Comparison of ENCODE assay signal across 14 mouse cellular contexts in the genomic region with DNA sequence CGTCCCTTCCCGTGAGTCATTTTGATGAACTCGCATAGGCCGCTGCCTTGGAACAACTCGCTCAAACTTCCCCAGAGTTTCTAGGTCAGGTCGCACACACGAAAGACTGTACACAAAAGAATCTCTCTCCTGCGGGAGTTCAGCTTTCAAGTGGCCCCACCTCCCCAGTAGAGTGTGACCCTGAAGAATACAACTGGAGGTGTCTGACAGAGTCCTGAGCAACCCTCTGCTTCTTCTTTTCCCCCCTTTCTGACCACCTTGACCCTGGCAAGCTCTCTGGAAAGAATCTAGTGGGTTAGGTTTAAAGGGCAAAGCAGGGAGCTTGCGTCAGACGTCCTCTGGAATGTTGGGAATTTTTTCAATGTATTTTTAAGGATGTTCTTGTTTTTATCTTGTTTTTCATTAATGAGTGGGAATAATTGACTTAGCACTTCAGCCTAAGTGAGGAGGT. TPM values are rescaled to one million over a fixed set of nuclear protein-coding genes. Genes with fewer than 3 reads are reported as not detected.
DNase-seq lines count a peak whose midpoint lies in the region; ATAC-seq and TF ChIP-seq lines count a peak whose summit lies in the region.
"Had no signal": no experiment of that assay in that cellular context is flagged by ENCODE, and none has a peak within 500 bp of the region (broad histone marks: within the 10 kb centered on the region; RNA-seq: fewer than 3 reads in every experiment).

No protein-coding gene starts in this region.

- ATAC-seq in forebrain, postnatal 0 days: no peak
- ATAC-seq in frontal cortex, adult (ENCODE audit: low TSS enrichment): no peak
- ATAC-seq: forebrain, embryonic 13.5 days; intestine, embryonic 15.5 days had no signal

- no peak overlapping the region for H3K4me2 ChIP-seq in forebrain, postnatal 0 days (ENCODE audit: low read depth)
- H3K4me2 ChIP-seq: forebrain, embryonic 13.5 days; heart, embryonic 12.5 days; intestine, embryonic 15.5 days had no signal

- TF ChIP-seq POLR2A in heart, adult 2 months (IDR thresholded peaks at IDR 0.05; ENCODE audit: insufficient read depth, low read depth, low read length): no peak
- no peak for TF ChIP-seq POLR2A in spleen, adult 2 months (IDR thresholded peaks at IDR 0.05; ENCODE audit: low read depth, low read length)

- no peaks in the 10 kb centered on the region for H3K9me3 ChIP-seq in forebrain, postnatal 0 days (ENCODE audit: low read length)
- H3K9me3 ChIP-seq: forebrain, embryonic 13.5 days; heart, embryonic 12.5 days; intestine, embryonic 15.5 days had no signal

- intact Hi-C loops in heart, adult 2 months (cut with DNase I): no loop called here
- intact Hi-C loops in heart, postnatal 36 days (cut with DNase I): no loop called here

- no peak for TF ChIP-seq CTCF in heart, adult 2 months (IDR thresholded peaks at IDR 0.05)
- TF ChIP-seq CTCF in spleen, adult 2 months (IDR thresholded peaks at IDR 0.05; ENCODE audit: extremely low read depth, insufficient read depth, insufficient read length, insufficient replicate concordance): no peak
- TF ChIP-seq CTCF in forebrain, postnatal 0 days (IDR thresholded peaks at IDR 0.05; ENCODE audit: low read depth): no peak

- H3K4me3 ChIP-seq in heart, adult 2 months: no peak overlapping the region
- H3K4me3 ChIP-seq in spleen, adult 2 months (ENCODE audit: extremely low read depth, insufficient read depth, insufficient read length): no peak overlapping the region
- H3K4me3 ChIP-seq in forebrain, postnatal 0 days (ENCODE audit: low read depth, low read length): no peak overlapping the region
- H3K4me3 ChIP-seq: forebrain, embryonic 13.5 days; heart, embryonic 12.5 days; intestine, embryonic 15.5 days had no signal

- H3K36me3 ChIP-seq in heart, adult 2 months (ENCODE audit: control insufficient read depth, insufficient read depth, low read length): no peaks in the 10 kb centered on the region
- no peaks in the 10 kb centered on the region for H3K36me3 ChIP-seq in spleen, adult 2 months (ENCODE audit: control insufficient read depth, insufficient read depth, low read length)
- H3K36me3 ChIP-seq in forebrain, postnatal 0 days (ENCODE audit: insufficient read depth): no peaks in the 10 kb centered on the region
- H3K36me3 ChIP-seq: heart, embryonic 12.5 days; intestine, embryonic 15.5 days had no signal

- no peak for TF ChIP-seq EP300 in heart, adult 2 months (IDR thresholded peaks at IDR 0.05; ENCODE audit: insufficient read depth, low read depth, low read length)

- no peak for DNase-seq in heart, adult 2 months
- DNase-seq in heart, postnatal 36 days: no peak
- DNase-seq in spleen, adult 2 months (ENCODE audit: low read depth in 1 of 2, low spot score in 2 of 2): no peak
- DNase-seq in spleen, postnatal 14 days (ENCODE audit: low spot score in 2 of 2): no peak
- DNase-seq in adrenal gland, postnatal 14 days: peak; percentile 71
- DNase-seq in kidney, postnatal 25 days: peak; percentile 32 to 51
- no peak for DNase-seq in forebrain, postnatal 0 days
- DNase-seq: embryo, embryonic 11 days; lung, postnatal 14 days had no signal

- no peak overlapping the region for H3K9ac ChIP-seq in heart, adult 2 months (ENCODE audit: low read depth, low read length)
- H3K9ac ChIP-seq in forebrain, postnatal 0 days: no peak overlapping the region
- H3K9ac ChIP-seq: forebrain, embryonic 13.5 days; heart, embryonic 12.5 days; intestine, embryonic 15.5 days had no signal

- H3K79me2 ChIP-seq in heart, adult 2 months (replicated peaks; ENCODE audit: control insufficient read depth, insufficient read depth, low read length): no peaks in the 10 kb centered on the region

- peak overlapping the region; percentile 11; the same call in 1 of the 2 replicates for H3K27ac ChIP-seq in heart, adult 2 months
- 0 out of 2 replicates have a peak overlapping the region, but pooled peaks have one; percentile 9 for H3K27ac ChIP-seq in spleen, adult 2 months (ENCODE audit: insufficient read depth, low read length)
- H3K27ac ChIP-seq in forebrain, postnatal 0 days (ENCODE audit: low read depth, low read length): no peak overlapping the region
- H3K27ac ChIP-seq: forebrain, embryonic 13.5 days; intestine, embryonic 15.5 days had no signal

- H3K27me3 ChIP-seq in heart, adult 2 months (ENCODE audit: control insufficient read depth, insufficient read depth, low read length): no peaks in the 10 kb centered on the region
- H3K27me3 ChIP-seq in spleen, adult 2 months (ENCODE audit: control insufficient read depth, insufficient read depth, low read length): no peaks in the 10 kb centered on the region
- H3K27me3 ChIP-seq in forebrain, postnatal 0 days (ENCODE audit: insufficient read depth, low read length): no peaks in the 10 kb centered on the region
- H3K27me3 ChIP-seq: forebrain, embryonic 13.5 days; heart, embryonic 12.5 days; intestine, embryonic 15.5 days had no signal

- H3K4me1 ChIP-seq in heart, adult 2 months (ENCODE audit: control insufficient read depth, insufficient read depth, low read length): peaks cover 2% of the 10 kb centered on the region; the same call in 1 of the 2 replicates
- H3K4me1 ChIP-seq in spleen, adult 2 months (ENCODE audit: control insufficient read depth, insufficient read depth, insufficient read length): peaks cover 9% of the 10 kb centered on the region; the same call in 1 of the 2 replicates
- H3K4me1 ChIP-seq in forebrain, postnatal 0 days (ENCODE audit: insufficient read depth): no peaks in the 10 kb centered on the region
- H3K4me1 ChIP-seq: forebrain, embryonic 13.5 days had no signal

- WGBS in heart, adult 2 months: 35% methylated on average over 10 of the region's 10 CpGs
- 63% methylated on average over 10 of the region's 10 CpGs for WGBS in spleen, adult 2 months
- 36% methylated on average over 10 of the region's 10 CpGs for WGBS in forebrain, postnatal 0 days

RNA-seq across cellular contexts. Expression of a gene that starts 9.8 kb away (rescaled TPM):
- total RNA-seq in heart, adult 2 months (2021): 10 to 100 TPM; 58.8 to 81.2 TPM
- 14.9 and 35.4 TPM in 2 replicates for polyA plus RNA-seq in heart, adult 2 months (2012; rRNA removed)
- total RNA-seq in heart, postnatal 36 days (2021): 10 to 100 TPM; 59.2 to 63.5 TPM
- polyA plus RNA-seq in spleen, adult 2 months (2012; rRNA removed): 12.2 and 14.7 TPM in 2 replicates
- 110 and 149 TPM in 2 replicates for total RNA-seq in adrenal gland, postnatal 14 days (2021)
- 64.4 and 75.0 TPM in 2 replicates for total RNA-seq in forebrain, postnatal 0 days (2014; rRNA removed)
- polyA plus RNA-seq in forebrain, postnatal 0 days (2015; fragmentation: Nextera tagmentation; extraction: Ambion mirVana): 60.9 and 73.0 TPM in 2 replicates

RNA-seq across cellular contexts. Expression of a gene that starts 11.8 kb away (rescaled TPM):
- total RNA-seq in heart, adult 2 months (2021): under 1 TPM; 0.23 to 0.59 TPM
- polyA plus RNA-seq in heart, adult 2 months (2012; rRNA removed): 0.64 and 0.88 TPM in 2 replicates
- total RNA-seq in heart, postnatal 36 days (2021): under 1 TPM; 0.49 to 0.50 TPM
- polyA plus RNA-seq in spleen, adult 2 months (2012; rRNA removed): 44.8 and 47.2 TPM in 2 replicates
- total RNA-seq in adrenal gland, postnatal 14 days (2021): 1.9 and 4.7 TPM in 2 replicates
- 0.24 and 0.31 TPM in 2 replicates for total RNA-seq in forebrain, postnatal 0 days (2014; rRNA removed)
- 0.17 TPM in 1 of 2 replicates, not detected in the other for polyA plus RNA-seq in forebrain, postnatal 0 days (2015; fragmentation: Nextera tagmentation; extraction: Ambion mirVana)
- polyA plus RNA-seq: C2C12 had no signal

RNA-seq across cellular contexts. Expression of a gene that starts 27.9 kb away (rescaled TPM):
- 10 to 100 TPM; 45.3 to 49.1 TPM for total RNA-seq in heart, adult 2 months (2021)
- 28.8 and 37.7 TPM in 2 replicates for polyA plus RNA-seq in heart, adult 2 months (2012; rRNA removed)
- 10 to 100 TPM; 37.1 to 45.6 TPM for total RNA-seq in heart, postnatal 36 days (2021)
- 68.0 and 109 TPM in 2 replicates for polyA plus RNA-seq in spleen, adult 2 months (2012; rRNA removed)
- total RNA-seq in adrenal gland, postnatal 14 days (2021): 119 and 125 TPM in 2 replicates
- total RNA-seq in forebrain, postnatal 0 days (2014; rRNA removed): 96.4 and 114 TPM in 2 replicates
- 131 and 143 TPM in 2 replicates for polyA plus RNA-seq in forebrain, postnatal 0 days (2015; fragmentation: Nextera tagmentation; extraction: Ambion mirVana)

RNA-seq across cellular contexts. Expression of a gene that starts 37.1 kb away (rescaled TPM):
- 10 to 100 TPM; 30.4 to 34.6 TPM for total RNA-seq in heart, adult 2 months (2021)
- polyA plus RNA-seq in heart, adult 2 months (2012; rRNA removed): 24.0 and 25.3 TPM in 2 replicates
- total RNA-seq in heart, postnatal 36 days (2021): 10 to 100 TPM; 31.0 to 31.4 TPM
- polyA plus RNA-seq in spleen, adult 2 months (2012; rRNA removed): 45.7 TPM in 2 replicates
- total RNA-seq in adrenal gland, postnatal 14 days (2021): 90.1 and 94.3 TPM in 2 replicates
- 30.9 and 33.2 TPM in 2 replicates for total RNA-seq in forebrain, postnatal 0 days (2014; rRNA removed)
- polyA plus RNA-seq in forebrain, postnatal 0 days (2015; fragmentation: Nextera tagmentation; extraction: Ambion mirVana): 67.7 and 75.2 TPM in 2 replicates

Comparison
In these comparisons a context has a peak if more than half of its experiments do, and no peak if none do; other contexts are left out.
1. DNase-seq: peak in adrenal gland, postnatal 14 days (single experiment) and kidney, postnatal 25 days (2 of 2); none in heart, adult 2 months (0 of 2), heart, postnatal 36 days (0 of 2), spleen, adult 2 months (0 of 2), spleen, postnatal 14 days (0 of 2) and forebrain, postnatal 0 days (single experiment).